Mouse (Mus musculus): ENCODE measurements around the gene Gnl2.

Gene Gnl2

GRCm38 (mm10) chr4:125015806-125016635 is at the start of gene Gnl2:
Gene Gnl2 (plus strand): TSS chr4:125016585.
- DNase-seq (ENCODE audit: low spot score in 2 of 2) = no peak

GRCm38 (mm10) chr4:124968711-124969110 is 47.7 kb upstream of the Gnl2 start:
- no peak for DNase-seq (ENCODE audit: low spot score in 2 of 2)

- DNase-seq (ENCODE audit: low spot score in 2 of 2) = no peak
Measured at GRCm38 (mm10) chr4:124969219-124969848, 47.1 kb upstream of the Gnl2 start.

GRCm38 (mm10) chr4:124970194-124970593 is 46.2 kb upstream of the Gnl2 start:
- DNase-seq (ENCODE audit: low spot score in 2 of 2) = no peak

- DNase-seq (ENCODE audit: low spot score in 2 of 2) = no peak
Measured at GRCm38 (mm10) chr4:124970677-124971076, 45.7 kb upstream of the Gnl2 start.

- no peak for DNase-seq (ENCODE audit: low spot score in 2 of 2)
Measured at GRCm38 (mm10) chr4:124971094-124971493, 45.3 kb upstream of the Gnl2 start.

- DNase-seq (ENCODE audit: low spot score in 2 of 2) = no peak
Measured at GRCm38 (mm10) chr4:124972316-124972715, 44.1 kb upstream of the Gnl2 start.

- no peak for DNase-seq (ENCODE audit: low spot score in 2 of 2)
Measured at GRCm38 (mm10) chr4:124973296-124973695, 43.1 kb upstream of the Gnl2 start.

- no peak for DNase-seq (ENCODE audit: low spot score in 2 of 2)
Measured at GRCm38 (mm10) chr4:124978201-124978600, 38.2 kb upstream of the Gnl2 start.

GRCm38 (mm10) chr4:124983893-124984526 is 32.4 kb upstream of the Gnl2 start:
- no peak for DNase-seq (ENCODE audit: low spot score in 2 of 2)

- no peak for DNase-seq (ENCODE audit: low spot score in 2 of 2)
Measured at GRCm38 (mm10) chr4:124984871-124985670, 31.3 kb upstream of the Gnl2 start.

- DNase-seq (ENCODE audit: low spot score in 2 of 2) = no peak
Measured at GRCm38 (mm10) chr4:124985671-124986602, 30.4 kb upstream of the Gnl2 start, which contains the start of gene Rspo1. Gene Rspo1 (plus strand): TSS chr4:124986430.

- DNase-seq (ENCODE audit: low spot score in 2 of 2) = no peak
Measured at GRCm38 (mm10) chr4:124986739-124987710, 29.4 kb upstream of the Gnl2 start.

GRCm38 (mm10) chr4:124987711-124988097 is 28.7 kb upstream of the Gnl2 start:
- no peak for DNase-seq (ENCODE audit: low spot score in 2 of 2)

- DNase-seq (ENCODE audit: low spot score in 2 of 2) = no peak
Measured at GRCm38 (mm10) chr4:124988382-124988781, 28.0 kb upstream of the Gnl2 start.

GRCm38 (mm10) chr4:124989787-124990253 is 26.6 kb upstream of the Gnl2 start:
- DNase-seq (ENCODE audit: low spot score in 2 of 2) = no peak

- DNase-seq (ENCODE audit: low spot score in 2 of 2) = no peak
Measured at GRCm38 (mm10) chr4:124990325-124990724, 26.1 kb upstream of the Gnl2 start.

- DNase-seq (ENCODE audit: low spot score in 2 of 2) = no peak
Measured at GRCm38 (mm10) chr4:124997479-124998147, 18.8 kb upstream of the Gnl2 start.

GRCm38 (mm10) chr4:124999548-124999947 is 16.8 kb upstream of the Gnl2 start:
- DNase-seq (ENCODE audit: low spot score in 2 of 2) = no peak
